Mouse (Mus musculus) cortical plate, adult 2 months (tissue): ENCODE data around the gene Pkd2. TPM values are rescaled to one million over a fixed set of nuclear protein-coding genes. Genes with fewer than 3 reads are reported as not detected.

ENCODE experiments used
- H3K27ac ChIP-seq: fragments of 200-500 bp; 2 replicates; pipeline ENCODE4 v1.5.1; 2012; ENCODE audit warnings: low read length, control low read depth, inconsistent platforms; ENCODE audit not compliant: insufficient read depth
- H3K4me1 ChIP-seq: fragments of 200-500 bp; 2 replicates; pipeline ENCODE4 v1.6.1; 2011; ENCODE audit warnings: low read length; ENCODE audit not compliant: control insufficient read depth, insufficient read depth
- H3K4me3 ChIP-seq: fragments of 200-500 bp; 2 replicates; pipeline ENCODE4 v1.5.1; 2011; ENCODE audit warnings: mild to moderate bottlenecking, low read length, control low read depth; ENCODE audit not compliant: insufficient read depth
- CTCF ChIP-seq: fragments of 200-500 bp; IDR thresholded peaks from 2 replicates; pipeline ENCODE4 v1.5.1; 2011; ENCODE audit warnings: mild to moderate bottlenecking, control low read depth, low read length; ENCODE audit not compliant: insufficient read depth; ENCODE audit errors: extremely low read depth
- POLR2A ChIP-seq: fragments of 200-500 bp; IDR thresholded peaks from 2 replicates; pipeline ENCODE4 v1.6.1; 2011; ENCODE audit warnings: mild to moderate bottlenecking, low read length, control low read depth; ENCODE audit not compliant: insufficient read depth; ENCODE audit errors: extremely low read depth
- polyA plus RNA-seq: library from polyadenylated mRNA; depleted of rRNA; stranded (reverse); fragments of >200 nt; gene quantifications from 2 replicates; pipeline ENCODE4 v1.2.3, GENCODE M21; 2012

Gene Pkd2
- polyA plus RNA-seq, 1 experiment, result 28.4 TPM

- no peak overlapping the region for H3K27ac ChIP-seq
- peak overlapping the region; percentile 67 for H3K4me3 ChIP-seq
- TF ChIP-seq CTCF (no peak), POLR2A (no peak)
- peaks cover 3% of the 10 kb centered on the region; the same call in 1 of the 2 replicates for H3K4me1 ChIP-seq
Measured at GRCm38 (mm10) chr5:104460856-104461255, 1.6 kb downstream of the Pkd2 start.

GRCm38 (mm10) chr5:104465279-104465678, 6.0 kb downstream of the Pkd2 start:
- no peak overlapping the region for H3K27ac ChIP-seq

GRCm38 (mm10) chr5:104465731-104466130, 6.5 kb downstream of the Pkd2 start:
- TF ChIP-seq POLR2A (no peak), CTCF (no peak)
- H3K4me1 ChIP-seq, result no peaks in the 10 kb centered on the region
- H3K4me3 ChIP-seq, result no peak overlapping the region
- H3K27ac ChIP-seq, result no peak overlapping the region

More at GRCm38 (mm10) chr5:104465279-104465678, 6.0 kb downstream of the Pkd2 start:
- Histone ChIP-seq H3K4me3 (no peak overlapping the region), H3K4me1 (no peaks in the 10 kb centered on the region)
- TF ChIP-seq CTCF (no peak), POLR2A (no peak)

- Histone ChIP-seq H3K4me3 (no peak overlapping the region), H3K27ac (no peak overlapping the region), H3K4me1 (no peaks in the 10 kb centered on the region)
- TF ChIP-seq POLR2A (no peak), CTCF (no peak)
Measured at GRCm38 (mm10) chr5:104466816-104467215, 7.6 kb downstream of the Pkd2 start.

GRCm38 (mm10) chr5:104468586-104468985, 9.3 kb downstream of the Pkd2 start:
- Histone ChIP-seq H3K27ac (no peak overlapping the region), H3K4me3 (no peak overlapping the region), H3K4me1 (no peaks in the 10 kb centered on the region)
- TF ChIP-seq CTCF (no peak), POLR2A (no peak)

- Histone ChIP-seq H3K4me3 (no peak overlapping the region), H3K4me1 (no peaks in the 10 kb centered on the region), H3K27ac (no peak overlapping the region)
- no peak for TF ChIP-seq POLR2A
- no peak for TF ChIP-seq CTCF
Measured at GRCm38 (mm10) chr5:104470981-104471391, 11.7 kb downstream of the Pkd2 start.

GRCm38 (mm10) chr5:104472371-104472770, 13.1 kb downstream of the Pkd2 start:
- TF ChIP-seq CTCF, result peak; percentile 27; the same call in 1 of the 2 replicates
- TF ChIP-seq POLR2A, result no peak
- Histone ChIP-seq H3K4me3 (no peak overlapping the region), H3K27ac (no peak overlapping the region), H3K4me1 (no peaks in the 10 kb centered on the region)

GRCm38 (mm10) chr5:104480367-104480766, 21.1 kb downstream of the Pkd2 start:
- Histone ChIP-seq H3K27ac (no peak overlapping the region), H3K4me3 (no peak overlapping the region), H3K4me1 (no peaks in the 10 kb centered on the region; the same call in 1 of the 2 replicates)
- no peak for TF ChIP-seq CTCF
- no peak for TF ChIP-seq POLR2A

GRCm38 (mm10) chr5:104482856-104483255, 23.6 kb downstream of the Pkd2 start:
- Histone ChIP-seq H3K27ac (no peak overlapping the region), H3K4me1 (no peaks in the 10 kb centered on the region; the same call in 1 of the 2 replicates), H3K4me3 (no peak overlapping the region)
- TF ChIP-seq POLR2A (no peak), CTCF (no peak)

GRCm38 (mm10) chr5:104491561-104491960, 32.3 kb downstream of the Pkd2 start:
- TF ChIP-seq POLR2A (no peak), CTCF (no peak)
- H3K4me3 ChIP-seq, result no peak overlapping the region
- H3K4me1 ChIP-seq, result no peaks in the 10 kb centered on the region
- H3K27ac ChIP-seq, result no peak overlapping the region
